Mouse (Mus musculus) hindbrain, embryonic 10.5 days (tissue): ENCODE results near the gene Stx3. TPM values are rescaled to one million over a fixed set of nuclear protein-coding genes. Genes with fewer than 3 reads are reported as not detected.

Experiments
- DNase-seq: peaks from one replicate; pipeline ENCODE4 v3.0.0-alpha.2; 2017; ENCODE audit warnings: low spot score
- H3K27ac ChIP-seq: fragments of 300-500 bp; sonication (generic); 2 replicates; pipeline ENCODE4 v1.5.1; 2016; ENCODE audit warnings: mild to moderate bottlenecking, moderate library complexity
- H3K27me3 ChIP-seq: fragments of 300-500 bp; sonication (generic); 2 replicates; pipeline ENCODE4 v1.6.1; 2016; ENCODE audit warnings: mild to moderate bottlenecking; ENCODE audit not compliant: poor library complexity, insufficient read depth, severe bottlenecking
- H3K36me3 ChIP-seq: fragments of 300-500 bp; sonication (generic); 2 replicates; pipeline ENCODE4 v1.6.1; 2016; ENCODE audit warnings: mild to moderate bottlenecking, moderate library complexity
- H3K4me1 ChIP-seq: fragments of 300-500 bp; sonication (generic); replicated peaks from 2 replicates; pipeline ENCODE4 v1.6.1; 2016; ENCODE audit warnings: mild to moderate bottlenecking
- H3K4me3 ChIP-seq: fragments of 300-500 bp; sonication (generic); 2 replicates; pipeline ENCODE4 v1.5.1; 2016; ENCODE audit warnings: mild to moderate bottlenecking, moderate library complexity
- H3K9me3 ChIP-seq: fragments of 300-500 bp; sonication (generic); 2 replicates; pipeline ENCODE4 v1.6.1; 2016; ENCODE audit warnings: mild to moderate bottlenecking, moderate library complexity
- WGBS: fragments of 180-500 bp; shearing (Covaris S2); methylation state at CpG from one replicate; pipeline ENCODE4 v1.1.7; 2016; 5-methylcytosine and 5-hydroxymethylcytosine counted together
- polyA plus RNA-seq: library from polyadenylated mRNA; unstranded; fragments of >200 nt; fragmentation: Nextera tagmentation; extraction: Ambion mirVana; gene quantifications from 2 replicates; pipeline ENCODE4 v1.2.1, GENCODE M21; 2016

Stx3 gene
- polyA plus RNA-seq, 1 experiment from 2014 or later = 5.8 TPM

- Histone ChIP-seq H3K27ac (no peak overlapping the region), H3K4me1 (no peaks in the 10 kb centered on the region), H3K27me3 (no peaks in the 10 kb centered on the region), H3K9me3 (0 out of 2 replicates have a peak, but pooled peaks cover 2% of the 10 kb centered on the region), H3K36me3 (no peaks in the 10 kb centered on the region), H3K4me3 (no peak overlapping the region)
- WGBS = 81% methylated on average over 8 of the region's 8 CpGs
- DNase-seq = no peak
Measured at GRCm38 (mm10) chr19:11800531-11801315, 18.5 kb downstream of the Stx3 start.

GRCm38 (mm10) chr19:11794447-11794846, 24.8 kb downstream of the Stx3 start:
- H3K27me3 ChIP-seq = no peaks in the 10 kb centered on the region
- no peaks in the 10 kb centered on the region for H3K4me1 ChIP-seq
- 84% methylated on average over 6 of the region's 6 CpGs for WGBS
- no peaks in the 10 kb centered on the region for H3K9me3 ChIP-seq
- H3K27ac ChIP-seq = no peak overlapping the region
- H3K36me3 ChIP-seq = no peaks in the 10 kb centered on the region
- DNase-seq = no peak
- no peak overlapping the region for H3K4me3 ChIP-seq

DNA sequence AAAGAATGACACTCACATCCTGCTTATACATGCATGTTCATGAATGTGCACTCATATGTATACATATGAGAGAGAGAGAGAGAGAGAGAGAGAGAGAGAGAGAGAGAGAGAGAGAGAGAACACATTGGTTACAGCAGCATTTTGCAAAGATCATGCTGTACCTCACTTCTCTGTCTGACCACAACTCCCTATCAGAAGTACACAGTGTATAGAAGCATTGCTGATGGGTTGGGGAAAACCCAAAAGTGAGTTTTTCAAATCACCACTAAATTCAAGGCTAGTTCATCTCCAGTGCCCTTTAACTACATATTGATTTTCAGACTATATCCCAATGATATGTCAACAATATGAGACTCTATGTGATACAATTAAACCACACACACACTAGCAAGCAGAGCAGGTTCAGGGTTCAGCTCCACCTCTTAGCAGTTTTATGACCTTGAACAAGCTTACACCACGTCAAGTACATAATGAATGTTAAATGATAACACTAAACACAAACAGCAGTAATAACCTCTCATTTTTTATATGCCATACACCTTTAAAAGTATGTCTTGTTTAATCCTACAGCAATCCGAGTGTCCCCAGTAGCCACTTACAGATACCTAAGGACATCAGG, 25.4 kb downstream of the Stx3 start:
- H3K27ac ChIP-seq = no peak overlapping the region
- WGBS = 87% methylated on average over 2 of the region's 2 CpGs
- no peaks in the 10 kb centered on the region for H3K9me3 ChIP-seq
- no peak for DNase-seq
- no peaks in the 10 kb centered on the region for H3K4me1 ChIP-seq
- H3K4me3 ChIP-seq = no peak overlapping the region
- no peaks in the 10 kb centered on the region for H3K27me3 ChIP-seq
- H3K36me3 ChIP-seq = no peaks in the 10 kb centered on the region

- H3K9me3 ChIP-seq = no peaks in the 10 kb centered on the region
- no peaks in the 10 kb centered on the region for H3K4me1 ChIP-seq
- H3K27me3 ChIP-seq = no peaks in the 10 kb centered on the region
- H3K27ac ChIP-seq = no peak overlapping the region
- no peaks in the 10 kb centered on the region for H3K36me3 ChIP-seq
- WGBS = 82% methylated on average over 5 of the region's 5 CpGs
- no peak overlapping the region for H3K4me3 ChIP-seq
- DNase-seq = no peak
Measured at GRCm38 (mm10) chr19:11791825-11792224, 27.4 kb downstream of the Stx3 start.

- no peak for DNase-seq
- H3K27me3 ChIP-seq = no peaks in the 10 kb centered on the region
- 91% methylated on average over 6 of the region's 6 CpGs for WGBS
- H3K4me1 ChIP-seq = no peaks in the 10 kb centered on the region
- no peak overlapping the region for H3K27ac ChIP-seq
- no peak overlapping the region for H3K4me3 ChIP-seq
- H3K9me3 ChIP-seq = no peaks in the 10 kb centered on the region
- no peaks in the 10 kb centered on the region for H3K36me3 ChIP-seq
Measured at GRCm38 (mm10) chr19:11788876-11789275, 30.3 kb downstream of the Stx3 start.

- no peak for DNase-seq
- WGBS = 91% methylated on average over 6 of the region's 6 CpGs
- Histone ChIP-seq H3K4me1 (no peaks in the 10 kb centered on the region), H3K9me3 (no peaks in the 10 kb centered on the region), H3K27me3 (no peaks in the 10 kb centered on the region), H3K36me3 (no peaks in the 10 kb centered on the region), H3K27ac (no peak overlapping the region), H3K4me3 (no peak overlapping the region)
Measured at GRCm38 (mm10) chr19:11787826-11788225, 31.4 kb downstream of the Stx3 start.

GRCm38 (mm10) chr19:11785409-11786154, 33.6 kb downstream of the Stx3 start:
- DNase-seq = no peak
- H3K27me3 ChIP-seq = no peaks in the 10 kb centered on the region
- H3K4me1 ChIP-seq = no peaks in the 10 kb centered on the region
- 94% methylated on average over 14 of the region's 14 CpGs for WGBS
- no peaks in the 10 kb centered on the region for H3K9me3 ChIP-seq
- H3K36me3 ChIP-seq = no peaks in the 10 kb centered on the region
- H3K27ac ChIP-seq = no peak overlapping the region
- no peak overlapping the region for H3K4me3 ChIP-seq

GRCm38 (mm10) chr19:11777191-11777865, 41.9 kb downstream of the Stx3 start:
- no peaks in the 10 kb centered on the region for H3K27me3 ChIP-seq
- 63% methylated on average over 7 of the region's 7 CpGs for WGBS

GRCm38 (mm10) chr19:11770205-11770892, 48.9 kb downstream of the Stx3 start, which contains the start of gene Mrpl16:
TSS of gene Mrpl16 (plus strand) at chr19:11770391.
- DNase-seq = peak; percentile 86
- peak within 1 kb of the TSS; percentile 75 for H3K4me3 ChIP-seq
- peak within 1 kb of the TSS; percentile 84 for H3K27ac ChIP-seq
- WGBS = under 1% methylated on average over 30 of the region's 30 CpGs
- H3K4me1 ChIP-seq = peaks cover 8% of the 10 kb centered on the region
- no peaks in the 10 kb centered on the region for H3K9me3 ChIP-seq
- H3K36me3 ChIP-seq = peaks cover 34% of the 10 kb centered on the region
- no peaks in the 10 kb centered on the region for H3K27me3 ChIP-seq

More at GRCm38 (mm10) chr19:11777191-11777865, 41.9 kb downstream of the Stx3 start:
- no peaks in the 10 kb centered on the region for H3K4me1 ChIP-seq
- no peak overlapping the region for H3K4me3 ChIP-seq
- H3K27ac ChIP-seq = no peak overlapping the region
- H3K36me3 ChIP-seq = peaks cover 42% of the 10 kb centered on the region
- DNase-seq = peak; percentile 56
- H3K9me3 ChIP-seq = no peaks in the 10 kb centered on the region

DNA sequence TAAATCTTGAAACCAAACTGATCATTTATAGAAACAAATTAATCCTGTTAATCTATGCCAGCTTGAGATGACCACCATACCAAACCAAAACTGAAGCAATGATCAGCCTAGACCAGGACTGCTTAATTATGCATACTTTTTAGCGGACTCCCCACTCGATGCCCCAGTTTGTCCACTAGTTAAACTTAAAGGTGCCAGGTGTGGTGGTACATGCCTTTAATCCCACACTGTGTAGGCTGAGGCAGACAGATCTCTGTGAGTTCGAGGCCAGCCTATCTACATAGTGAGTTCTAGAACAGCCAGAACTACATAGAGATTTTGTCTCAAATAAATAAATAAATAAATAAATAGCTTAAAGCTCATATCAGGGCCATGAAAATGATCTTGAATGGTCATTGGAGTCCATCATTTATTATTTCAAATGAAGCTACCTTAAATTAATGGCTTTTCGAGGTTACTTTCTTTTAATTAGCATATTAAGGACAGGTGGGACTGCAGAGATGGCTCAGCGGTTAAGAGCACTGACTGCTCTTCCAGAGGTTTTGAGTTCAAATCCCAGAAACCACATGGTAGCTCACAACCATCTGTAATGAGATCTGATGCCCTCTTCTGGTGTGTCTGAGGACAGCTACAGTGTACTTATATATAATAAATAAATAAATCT, 49.8 kb downstream of the Stx3 start:
- Histone ChIP-seq H3K27ac (no peak overlapping the region), H3K9me3 (no peaks in the 10 kb centered on the region), H3K4me1 (peaks cover 8% of the 10 kb centered on the region), H3K4me3 (peak overlapping the region; percentile 75; the same call in 1 of the 2 replicates), H3K36me3 (peaks cover 24% of the 10 kb centered on the region), H3K27me3 (no peaks in the 10 kb centered on the region)
- DNase-seq = no peak
- WGBS = 91% methylated on average over 5 of the region's 5 CpGs

GRCm38 (mm10) chr19:11768163-11768562, 51.0 kb downstream of the Stx3 start:
- no peak overlapping the region for H3K4me3 ChIP-seq
- H3K9me3 ChIP-seq = no peaks in the 10 kb centered on the region
- 11% methylated on average over 3 of the region's 3 CpGs for WGBS
- peaks cover 8% of the 10 kb centered on the region for H3K4me1 ChIP-seq
- peaks cover 12% of the 10 kb centered on the region for H3K36me3 ChIP-seq
- H3K27me3 ChIP-seq = no peaks in the 10 kb centered on the region
- no peak overlapping the region for H3K27ac ChIP-seq
- peak; percentile 27 for DNase-seq

DNA sequence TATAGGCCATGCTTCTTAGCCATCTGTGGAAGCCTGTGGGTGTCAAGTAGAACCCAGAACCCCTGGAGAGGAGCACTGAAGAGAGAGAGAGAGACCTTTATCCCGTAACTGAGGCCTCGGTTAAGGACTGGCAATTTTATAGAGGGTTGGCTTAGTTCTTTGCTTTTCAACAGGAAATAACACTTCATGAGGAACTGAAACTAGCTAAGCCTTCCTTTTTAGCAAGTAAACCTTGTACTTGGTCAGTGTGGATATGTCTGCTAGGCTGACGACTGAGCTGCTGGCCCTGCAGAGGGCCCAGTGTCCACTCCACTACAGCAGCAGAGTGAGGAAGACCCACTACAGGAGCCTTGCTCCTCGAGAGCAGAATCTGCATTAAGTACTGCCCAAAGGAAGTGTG, 52.8 kb downstream of the Stx3 start:
- Histone ChIP-seq H3K27me3 (no peaks in the 10 kb centered on the region), H3K4me1 (peaks cover 7% of the 10 kb centered on the region), H3K9me3 (no peaks in the 10 kb centered on the region), H3K4me3 (no peak overlapping the region), H3K36me3 (no peaks in the 10 kb centered on the region), H3K27ac (no peak overlapping the region)
- DNase-seq = no peak
- WGBS = 71% methylated on average over 4 of the region's 4 CpGs
